Mouse (Mus musculus) limb, embryonic 14.5 days (tissue): ENCODE measurements at regions not wholly inside any gene's neighbourhood (a gene's known extent, or its start where the extent isn't known, plus 50 kb on each side); places are given as distances from the start of the nearest gene placed in this dataset.

Experiments used
- ATAC-seq: fragments of 200-750 bp; cut with Nextera tagmentation; 2 replicates; pipeline ENCODE4 v1.8.0; 2017; ENCODE audit warnings: low read depth, moderate number of reproducible peaks, moderate TSS enrichment; ENCODE audit not compliant: low FRiP score
- DNase-seq: peaks from one replicate; pipeline ENCODE4 v3.0.0-alpha.2; 2015; ENCODE audit warnings: low spot score
- H3K27ac ChIP-seq: fragments of 300-500 bp; sonication (generic); replicated peaks from 2 replicates; pipeline ENCODE4 v1.5.1; 2014; ENCODE audit warnings: low read depth, mild to moderate bottlenecking, low read length, moderate library complexity, mixed read lengths
- H3K27me3 ChIP-seq: fragments of 300-500 bp; sonication (generic); 2 replicates; pipeline ENCODE4 v1.6.1; 2014; ENCODE audit warnings: low read length, mixed read lengths; ENCODE audit not compliant: control insufficient read depth, insufficient read depth
- H3K36me3 ChIP-seq: fragments of 300-500 bp; sonication (generic); 2 replicates; pipeline ENCODE4 v1.6.1; 2014; ENCODE audit warnings: mild to moderate bottlenecking, low read length, moderate library complexity, mixed read lengths; ENCODE audit not compliant: control insufficient read depth, insufficient read depth
- H3K4me1 ChIP-seq: fragments of 300-500 bp; sonication (generic); 2 replicates; pipeline ENCODE4 v1.6.1; 2014; ENCODE audit warnings: antibody characterized with exemption, low read length, mixed read lengths; ENCODE audit not compliant: control insufficient read depth, insufficient read depth
- H3K4me2 ChIP-seq: fragments of 300-500 bp; sonication (generic); replicated peaks from 2 replicates; pipeline ENCODE4 v1.6.1; 2014; ENCODE audit warnings: low read depth, mild to moderate bottlenecking, low read length, moderate library complexity; ENCODE audit not compliant: severe bottlenecking
- H3K4me3 ChIP-seq: fragments of 300-500 bp; sonication (generic); replicated peaks from 2 replicates; pipeline ENCODE4 v1.5.1; 2014; ENCODE audit warnings: low read length
- H3K9ac ChIP-seq: fragments of 300-500 bp; sonication (generic); 2 replicates; pipeline ENCODE4 v1.6.1; 2014; ENCODE audit warnings: mild to moderate bottlenecking, low read depth, low read length, moderate library complexity; ENCODE audit not compliant: severe bottlenecking
- H3K9me3 ChIP-seq: fragments of 300-500 bp; sonication (generic); 2 replicates; pipeline ENCODE4 v1.6.1; 2016; ENCODE audit warnings: low read length; ENCODE audit not compliant: control insufficient read depth
- POLR2A ChIP-seq: fragments of 200-500 bp; IDR thresholded peaks from 2 replicates; pipeline ENCODE4 v1.8.0; 2012; ENCODE audit warnings: inconsistent platforms, mild to moderate bottlenecking, moderate library complexity, borderline replicate concordance; ENCODE audit not compliant: insufficient read depth, insufficient read length; ENCODE audit errors: extremely low read depth
- WGBS: fragments of 180-500 bp; shearing (Covaris S2); extraction: QIAGEN DNeasy Blood & Tissue Kit; methylation state at CpG from one replicate; pipeline ENCODE4 v1.1.7; 2014; 5-methylcytosine and 5-hydroxymethylcytosine counted together

DNA sequence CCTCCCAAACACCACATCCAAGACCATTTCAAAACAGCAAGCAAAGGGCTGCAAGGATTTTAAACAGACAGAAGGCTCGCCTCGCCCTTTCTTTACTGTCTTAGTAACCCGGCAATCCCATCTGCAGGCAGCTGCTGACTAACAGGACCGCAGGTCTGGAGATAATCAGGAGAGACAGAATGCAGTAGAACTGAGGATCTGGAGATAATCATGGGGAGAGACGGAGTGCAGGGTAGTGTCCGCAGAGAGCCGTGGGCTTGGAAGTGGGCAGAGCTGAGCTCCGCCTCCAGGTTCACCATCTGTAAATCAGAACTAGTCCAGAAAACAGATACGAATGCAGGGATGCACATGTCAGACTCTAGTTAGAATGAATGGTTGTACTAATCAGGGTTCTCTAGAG, 79.4 kb upstream of the Mgme1 start:
- WGBS = 45% methylated on average over 9 of the region's 9 CpGs
- H3K4me1 ChIP-seq = peaks cover 20% of the 10 kb centered on the region
- no peak for ATAC-seq
- H3K27me3 ChIP-seq = no peaks in the 10 kb centered on the region
- no peak overlapping the region for H3K9ac ChIP-seq
- H3K36me3 ChIP-seq = no peaks in the 10 kb centered on the region
- no peak overlapping the region for H3K4me3 ChIP-seq
- H3K9me3 ChIP-seq = no peaks in the 10 kb centered on the region
- H3K27ac ChIP-seq = no peak overlapping the region
- peak; percentile 44 for DNase-seq
- no peak overlapping the region for H3K4me2 ChIP-seq
- TF ChIP-seq POLR2A = no peak

- DNase-seq (no peak), ATAC-seq (no peak)
- H3K4me2 ChIP-seq = no peak overlapping the region
- peaks cover 20% of the 10 kb centered on the region for H3K4me1 ChIP-seq
- H3K4me3 ChIP-seq = no peak overlapping the region
- no peak overlapping the region for H3K9ac ChIP-seq
- no peaks in the 10 kb centered on the region for H3K36me3 ChIP-seq
- no peak for TF ChIP-seq POLR2A
- H3K27ac ChIP-seq = no peak overlapping the region
- H3K27me3 ChIP-seq = no peaks in the 10 kb centered on the region
- H3K9me3 ChIP-seq = no peaks in the 10 kb centered on the region
- WGBS = 34% methylated on average over 4 of the region's 4 CpGs
These were observed 78.8 kb upstream of the Mgme1 start for GRCm38 (mm10) chr2:144191707-144192106.

- TF ChIP-seq POLR2A = no peak
- Histone ChIP-seq H3K36me3 (no peaks in the 10 kb centered on the region), H3K27ac (no peak overlapping the region), H3K4me3 (no peak overlapping the region), H3K9me3 (no peaks in the 10 kb centered on the region), H3K4me1 (peaks cover 20% of the 10 kb centered on the region), H3K27me3 (no peaks in the 10 kb centered on the region), H3K4me2 (no peak overlapping the region), H3K9ac (no peak overlapping the region)
- ATAC-seq = no peak
- DNase-seq = no peak
- WGBS = 52% methylated on average over 8 of the region's 8 CpGs
These were observed 78.0 kb upstream of the Mgme1 start for GRCm38 (mm10) chr2:144192428-144192827.

DNA sequence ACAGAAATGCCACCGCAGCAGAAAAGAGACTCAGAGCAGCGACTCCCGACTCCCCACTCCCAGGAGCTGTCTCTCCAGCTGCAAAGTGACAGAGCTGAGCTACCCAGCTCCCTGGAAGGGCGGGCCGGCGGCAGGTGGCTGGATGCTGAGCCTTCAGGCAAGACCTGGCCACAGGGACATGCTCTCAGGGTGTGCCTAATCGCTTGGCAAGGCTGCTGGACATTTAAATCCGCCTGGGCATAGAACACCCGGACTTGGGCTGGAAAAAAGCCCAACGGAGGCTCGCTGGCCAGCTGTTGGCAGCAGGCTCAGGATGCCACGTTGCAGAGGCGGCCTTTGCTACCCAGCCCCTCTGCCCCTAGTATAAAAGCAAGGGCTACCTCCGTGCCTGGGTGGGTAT, 74.6 kb upstream of the Mgme1 start:
- Histone ChIP-seq H3K4me3 (no peak overlapping the region), H3K9ac (no peak overlapping the region), H3K27ac (no peak overlapping the region), H3K4me1 (peaks cover 10% of the 10 kb centered on the region; the same call in 1 of the 2 replicates), H3K27me3 (no peaks in the 10 kb centered on the region), H3K36me3 (no peaks in the 10 kb centered on the region), H3K9me3 (no peaks in the 10 kb centered on the region), H3K4me2 (no peak overlapping the region)
- no peak for ATAC-seq
- 48% methylated on average over 14 of the region's 14 CpGs for WGBS
- no peak for DNase-seq
- TF ChIP-seq POLR2A = no peak

GRCm38 (mm10) chr2:144197139-144197538, 73.3 kb upstream of the Mgme1 start:
- Histone ChIP-seq H3K4me3 (no peak overlapping the region), H3K4me1 (0 out of 2 replicates have a peak, but pooled peaks cover 2% of the 10 kb centered on the region), H3K4me2 (no peak overlapping the region), H3K27ac (no peak overlapping the region), H3K9me3 (no peaks in the 10 kb centered on the region), H3K36me3 (no peaks in the 10 kb centered on the region), H3K27me3 (no peaks in the 10 kb centered on the region), H3K9ac (no peak overlapping the region)
- no peak for ATAC-seq
- TF ChIP-seq POLR2A = no peak
- no peak for DNase-seq
- WGBS = 86% methylated on average over 2 of the region's 2 CpGs
